ENCODE assay signal across 7 mouse cellular contexts in the genomic region with DNA sequence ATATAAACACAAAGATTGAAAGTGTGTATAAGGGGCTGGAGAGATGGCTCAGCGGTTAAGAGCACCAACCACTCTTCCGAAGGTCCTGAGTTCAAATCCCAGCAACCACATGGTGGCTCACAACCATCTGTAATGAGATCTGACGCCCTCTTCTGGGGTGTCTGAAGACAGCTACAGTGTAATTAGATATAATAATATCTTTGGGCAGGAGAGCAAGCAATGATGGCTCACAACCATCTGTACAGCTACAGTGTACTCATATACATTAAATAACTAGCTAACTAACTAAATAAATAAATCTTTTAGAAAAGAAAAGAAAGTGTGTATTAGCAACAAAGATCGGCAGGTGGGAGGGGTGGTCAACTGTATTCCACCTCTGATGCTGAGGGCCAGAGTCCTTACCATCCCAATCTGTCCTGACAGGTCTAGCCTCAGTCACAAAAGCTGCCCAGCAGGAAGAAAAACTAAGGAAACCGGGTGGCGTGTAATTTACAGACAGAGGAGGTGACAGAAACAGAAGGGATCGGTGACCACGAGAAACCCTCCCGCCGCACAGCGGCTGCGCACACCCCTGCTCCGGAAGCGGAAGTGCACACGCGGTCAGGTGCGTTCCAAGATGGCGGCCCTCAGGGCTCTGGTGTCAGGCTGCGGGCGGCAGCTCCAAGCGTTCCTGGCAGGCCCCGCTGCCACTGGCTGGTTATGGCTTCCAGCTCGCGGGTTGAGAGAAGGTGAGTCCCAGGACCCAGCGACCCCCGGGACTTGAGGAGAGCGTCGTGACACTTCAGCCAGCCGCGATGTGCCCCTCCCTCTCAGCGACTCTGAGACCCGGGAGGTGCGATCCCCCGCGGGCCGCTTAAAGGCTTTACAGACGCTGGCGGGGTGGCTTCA. TPM values are rescaled to one million over a fixed set of nuclear protein-coding genes. Genes with fewer than 3 reads are reported as not detected.
A peak's percentile ranks its signal among the peaks of the same experiment; 100 is the strongest.
DNase-seq lines count a peak whose midpoint lies in the region; ATAC-seq and TF ChIP-seq lines count a peak whose summit lies in the region.

Gene Mrps18a, plus strand, starts transcription at position 585 of the 888 bp plus-strand sequence.

- 6% methylated on average over 38 of the region's 38 CpGs for WGBS in intestine, postnatal 0 days
- 6% methylated on average over 38 of the region's 38 CpGs for WGBS in midbrain, embryonic 12.5 days
- 5% methylated on average over 38 of the region's 38 CpGs for WGBS in small intestine, adult 2 months

- peak within 1 kb of the TSS; percentile 64 for H3K27ac ChIP-seq in intestine, postnatal 0 days (ENCODE audit: low read depth, low read length)
- peak within 1 kb of the TSS; percentile 72 for H3K27ac ChIP-seq in midbrain, embryonic 12.5 days (replicated peaks)
- no peak within 1 kb of the TSS for H3K27ac ChIP-seq in small intestine, adult 2 months (ENCODE audit: insufficient read depth, low read depth, low read length)

- no peaks in the 10 kb centered on the region; the same call in 1 of the 2 replicates for H3K27me3 ChIP-seq in intestine, postnatal 0 days (replicated peaks; ENCODE audit: control insufficient read depth, insufficient read depth, low read length)
- peaks cover 20% of the 10 kb centered on the region for H3K27me3 ChIP-seq in midbrain, embryonic 12.5 days
- H3K27me3 ChIP-seq in small intestine, adult 2 months (ENCODE audit: control insufficient read depth, insufficient read depth, low read length): peaks cover 2% of the 10 kb centered on the region; the same call in 1 of the 2 replicates

- peaks cover 4% of the 10 kb centered on the region; the same call in 1 of the 2 replicates for H3K4me1 ChIP-seq in intestine, postnatal 0 days (replicated peaks; ENCODE audit: control insufficient read depth, insufficient read depth, low read length)
- peaks cover 13% of the 10 kb centered on the region for H3K4me1 ChIP-seq in midbrain, embryonic 12.5 days
- no peaks in the 10 kb centered on the region; the same call in 1 of the 2 replicates for H3K4me1 ChIP-seq in small intestine, adult 2 months (ENCODE audit: control insufficient read depth, insufficient read depth, insufficient read length, low read length)

- peak; percentile 10; the same call in 1 of the 2 replicates for TF ChIP-seq CTCF in intestine, postnatal 0 days (IDR thresholded peaks at IDR 0.05; ENCODE audit: low read depth)
- TF ChIP-seq CTCF in small intestine, adult 2 months (IDR thresholded peaks at IDR 0.05; ENCODE audit: extremely low read depth, insufficient read length, insufficient replicate concordance, low read depth, low read length): no peak

- TF ChIP-seq POLR2A in small intestine, adult 2 months (IDR thresholded peaks at IDR 0.05; ENCODE audit: low read depth, low read length): peak; percentile 84; the same call in 1 of the 2 replicates

- H3K9me3 ChIP-seq in intestine, postnatal 0 days (ENCODE audit: control insufficient read depth): no peaks in the 10 kb centered on the region
- H3K9me3 ChIP-seq in midbrain, embryonic 12.5 days: no peaks in the 10 kb centered on the region

- intact Hi-C loops in left cerebral cortex, postnatal 4 days (cut with DNase I): no loop called here

- H3K9ac ChIP-seq in intestine, postnatal 0 days (ENCODE audit: low read depth, low read length): peak within 1 kb of the TSS; percentile 86
- H3K9ac ChIP-seq in midbrain, embryonic 12.5 days (replicated peaks): peak within 1 kb of the TSS; percentile 76

- peak within 1 kb of the TSS; percentile 86 for H3K4me3 ChIP-seq in intestine, postnatal 0 days (ENCODE audit: low read depth, low read length)
- peak within 1 kb of the TSS; percentile 80 for H3K4me3 ChIP-seq in midbrain, embryonic 12.5 days
- H3K4me3 ChIP-seq in small intestine, adult 2 months (ENCODE audit: low read depth, low read length): peak within 1 kb of the TSS; percentile 96

- peak; percentile 94 for ATAC-seq in intestine, postnatal 0 days
- peak; percentile 93 for ATAC-seq in midbrain, embryonic 12.5 days (ENCODE audit: low FRiP score, low read depth)

- DNase-seq in adrenal gland, adult 2 months: peak; percentile 91
- peak; percentile 61 for DNase-seq in embryo, embryonic 11.5 days (ENCODE audit: low read depth, low spot score)
- peak; percentile 75 to 86 for DNase-seq in gastrocnemius, postnatal 4 days (ENCODE audit: low spot score in 2 of 2)
- peak; percentile 87 for DNase-seq in left cerebral cortex, postnatal 4 days

- peak within 1 kb of the TSS; percentile 83 for H3K4me2 ChIP-seq in intestine, postnatal 0 days (replicated peaks; ENCODE audit: low read depth)
- peak within 1 kb of the TSS; percentile 82 for H3K4me2 ChIP-seq in midbrain, embryonic 12.5 days (replicated peaks)

- no peaks in the 10 kb centered on the region for H3K36me3 ChIP-seq in intestine, postnatal 0 days (ENCODE audit: control insufficient read depth, insufficient read depth)
- H3K36me3 ChIP-seq in midbrain, embryonic 12.5 days: no peaks in the 10 kb centered on the region
- no peaks in the 10 kb centered on the region for H3K36me3 ChIP-seq in small intestine, adult 2 months (ENCODE audit: control insufficient read depth, insufficient read depth, low read length)

RNA-seq across cellular contexts. Expression of gene Mrps18a, which starts in this region (rescaled TPM):
- 100 to 1,000 TPM; 108 to 117 TPM for total RNA-seq in adrenal gland, adult 2 months (2021)
- 23.7 and 29.6 TPM in 2 replicates for polyA plus RNA-seq in adrenal gland, adult 2 months (2012; rRNA removed)
- total RNA-seq in gastrocnemius, postnatal 4 days (2021): 10 to 100 TPM; 65.9 to 69.3 TPM
- 121 TPM in 2 replicates for polyA plus RNA-seq in intestine, postnatal 0 days (2015; fragmentation: Nextera tagmentation; extraction: Ambion mirVana)
- total RNA-seq in left cerebral cortex, postnatal 4 days (2021): 10 to 100 TPM; 75.8 to 78.3 TPM
- 123 and 124 TPM in 2 replicates for polyA plus RNA-seq in midbrain, embryonic 12.5 days (2016; fragmentation: Nextera tagmentation; extraction: Ambion mirVana)
- polyA plus RNA-seq in small intestine, adult 2 months (2012; rRNA removed): 14.4 and 19.5 TPM in 2 replicates
